Mouse (Mus musculus) liver, embryonic 13.5 days (tissue): ENCODE results near the gene Dennd2d. TPM values are rescaled to one million over a fixed set of nuclear protein-coding genes. Genes with fewer than 3 reads are reported as not detected.

Source experiments
- ATAC-seq: fragments of 200-750 bp; cut with Nextera tagmentation; 2 replicates; pipeline ENCODE4 v1.8.0; 2017; ENCODE audit warnings: low read depth, mild to moderate bottlenecking, moderate number of reproducible peaks, moderate library complexity
- DNase-seq: peaks from one replicate; pipeline ENCODE4 v3.0.0; 2022
- H3K27ac ChIP-seq: fragments of 300-500 bp; sonication (generic); 2 replicates; pipeline ENCODE4 v1.5.1; 2015; ENCODE audit warnings: moderate library complexity, mild to moderate bottlenecking, inconsistent platforms
- H3K27me3 ChIP-seq: fragments of 300-500 bp; sonication (generic); 2 replicates; pipeline ENCODE4 v1.6.1; 2015; ENCODE audit warnings: mild to moderate bottlenecking, inconsistent platforms
- H3K36me3 ChIP-seq: fragments of 300-500 bp; sonication (generic); 2 replicates; pipeline ENCODE4 v1.6.1; 2015; ENCODE audit warnings: mild to moderate bottlenecking, inconsistent platforms
- H3K4me1 ChIP-seq: fragments of 300-500 bp; sonication (generic); replicated peaks from 2 replicates; pipeline ENCODE4 v1.6.1; 2015; ENCODE audit warnings: inconsistent platforms
- H3K4me2 ChIP-seq: fragments of 300-500 bp; sonication (generic); 2 replicates; pipeline ENCODE4 v1.6.1; 2015; ENCODE audit warnings: inconsistent platforms, mild to moderate bottlenecking, moderate library complexity
- H3K4me3 ChIP-seq: fragments of 300-500 bp; sonication (generic); replicated peaks from 2 replicates; pipeline ENCODE4 v1.5.1; 2015; ENCODE audit warnings: mild to moderate bottlenecking, inconsistent platforms
- H3K9ac ChIP-seq: fragments of 300-500 bp; sonication (generic); 2 replicates; pipeline ENCODE4 v1.6.1; 2015; ENCODE audit warnings: mild to moderate bottlenecking, inconsistent platforms
- H3K9me3 ChIP-seq: fragments of 300-500 bp; sonication (generic); replicated peaks from 2 replicates; pipeline ENCODE4 v1.6.1; 2016; ENCODE audit warnings: inconsistent platforms
- WGBS: fragments of 180-500 bp; shearing (Covaris S2); methylation state at CpG from one replicate; pipeline ENCODE4 v1.1.7; 2015; ENCODE audit not compliant: insufficient replicate concordance; 5-methylcytosine and 5-hydroxymethylcytosine counted together
- polyA plus RNA-seq: library from polyadenylated mRNA; unstranded; fragments of >200 nt; fragmentation: Nextera tagmentation; extraction: Ambion mirVana; gene quantifications from 2 replicates; pipeline ENCODE4 v1.2.1, GENCODE M21; 2015

The Dennd2d gene
- polyA plus RNA-seq, result 3.4 and 3.5 TPM in 2 replicates

DNA sequence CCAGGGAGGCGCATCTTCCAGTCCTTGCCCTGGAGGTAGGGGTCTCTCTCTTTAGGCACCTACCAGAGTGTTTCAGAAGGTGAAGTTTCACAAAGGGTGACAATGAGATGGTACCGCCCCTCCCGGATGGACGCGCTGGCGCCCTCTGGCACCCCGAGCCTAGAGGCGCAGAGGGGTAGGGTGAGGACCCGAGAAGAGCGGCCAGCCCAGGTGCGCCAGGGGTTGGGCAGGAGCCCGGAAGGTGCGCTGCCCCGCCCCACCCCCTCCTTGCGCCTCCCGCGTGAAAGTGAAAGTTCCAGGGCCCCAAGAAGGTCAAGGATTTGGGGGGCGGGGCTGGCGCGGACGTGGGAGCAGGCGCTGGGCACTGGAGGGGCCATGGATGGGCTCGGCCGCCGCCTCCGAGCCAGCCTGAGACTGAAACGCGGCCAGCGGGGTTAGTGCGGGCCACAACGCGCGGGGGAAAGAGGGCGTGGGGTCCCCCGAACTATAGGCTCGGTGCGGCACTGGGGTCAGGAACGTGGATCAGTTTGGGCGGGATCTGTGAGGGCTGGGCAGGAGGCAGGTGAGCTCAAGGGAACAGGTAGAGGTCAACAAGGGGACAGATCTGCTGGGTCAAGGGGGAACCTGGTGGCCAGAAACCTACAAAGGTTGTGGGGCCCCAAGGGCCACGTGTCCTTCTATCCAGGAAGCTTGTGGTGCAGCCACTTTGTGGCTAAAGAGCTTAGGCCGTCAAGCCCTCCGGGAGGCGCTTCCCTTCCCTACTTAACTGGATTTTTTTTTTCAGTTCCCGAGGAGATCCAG is at the start of gene Dennd2d:
Gene Dennd2d (plus strand): TSS at position 125 of the 801 bp plus-strand sequence.
- H3K27me3 ChIP-seq, result 0 out of 2 replicates have a peak, but pooled peaks cover 4% of the 10 kb centered on the region
- ATAC-seq (peak; percentile 72), DNase-seq (no peak)
- H3K4me3 ChIP-seq, result peak within 1 kb of the TSS; percentile 69
- 1% methylated on average over 44 of the region's 44 CpGs for WGBS
- no peaks in the 10 kb centered on the region for H3K9me3 ChIP-seq
- peak within 1 kb of the TSS; percentile 51 for H3K27ac ChIP-seq
- H3K4me2 ChIP-seq, result peak within 1 kb of the TSS; percentile 90
- peaks cover 31% of the 10 kb centered on the region for H3K4me1 ChIP-seq
- H3K36me3 ChIP-seq, result no peaks in the 10 kb centered on the region
- H3K9ac ChIP-seq, result peak within 1 kb of the TSS; percentile 69

DNA sequence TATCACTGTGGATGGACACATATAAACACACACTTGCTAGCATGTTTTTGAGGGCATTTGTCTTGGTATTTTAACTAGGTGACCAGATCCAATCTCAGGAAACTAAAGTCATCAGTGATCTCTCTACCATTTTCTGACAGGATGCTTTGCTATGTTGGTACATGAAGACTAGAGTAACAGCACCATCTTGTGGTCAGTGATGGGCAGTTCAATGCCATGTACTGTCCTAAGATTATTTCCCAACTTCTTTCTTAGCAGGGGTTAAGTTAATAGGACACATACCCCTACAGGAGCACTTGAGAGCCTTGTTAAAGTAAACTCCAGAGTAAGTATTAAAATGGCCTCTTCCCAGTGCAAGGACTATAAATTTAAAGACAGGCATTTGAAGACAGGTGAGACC is 33.6 kb upstream of the Dennd2d start:
- Histone ChIP-seq H3K9ac (no peak overlapping the region), H3K36me3 (no peaks in the 10 kb centered on the region), H3K27ac (no peak overlapping the region), H3K4me2 (no peak overlapping the region), H3K9me3 (no peaks in the 10 kb centered on the region), H3K27me3 (no peaks in the 10 kb centered on the region), H3K4me3 (no peak overlapping the region), H3K4me1 (no peaks in the 10 kb centered on the region)
- DNase-seq, result no peak
- no peak for ATAC-seq

DNA sequence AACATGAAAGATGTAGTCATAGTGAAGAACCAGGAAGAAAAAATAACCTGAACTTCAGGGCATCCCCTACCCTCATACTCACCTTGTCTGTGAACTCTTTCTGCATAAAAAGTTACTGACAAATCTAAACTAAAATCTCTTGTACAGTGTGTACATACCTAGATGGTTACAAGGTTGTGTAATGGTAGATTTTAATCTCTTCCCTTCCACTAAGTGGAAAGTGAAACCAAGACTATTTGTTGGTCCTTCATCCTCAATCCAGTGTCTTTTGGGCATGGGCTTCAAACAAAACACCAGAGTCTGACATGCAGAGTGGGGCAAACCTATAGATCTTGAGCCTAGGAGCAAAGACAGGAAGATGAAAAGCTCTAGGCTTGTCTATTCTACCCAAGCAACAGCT is 33.2 kb upstream of the Dennd2d start:
- Histone ChIP-seq H3K4me1 (no peaks in the 10 kb centered on the region), H3K36me3 (no peaks in the 10 kb centered on the region), H3K4me2 (no peak overlapping the region), H3K27me3 (no peaks in the 10 kb centered on the region), H3K4me3 (no peak overlapping the region), H3K27ac (no peak overlapping the region), H3K9ac (no peak overlapping the region), H3K9me3 (no peaks in the 10 kb centered on the region)
- DNase-seq (no peak), ATAC-seq (no peak)

DNA sequence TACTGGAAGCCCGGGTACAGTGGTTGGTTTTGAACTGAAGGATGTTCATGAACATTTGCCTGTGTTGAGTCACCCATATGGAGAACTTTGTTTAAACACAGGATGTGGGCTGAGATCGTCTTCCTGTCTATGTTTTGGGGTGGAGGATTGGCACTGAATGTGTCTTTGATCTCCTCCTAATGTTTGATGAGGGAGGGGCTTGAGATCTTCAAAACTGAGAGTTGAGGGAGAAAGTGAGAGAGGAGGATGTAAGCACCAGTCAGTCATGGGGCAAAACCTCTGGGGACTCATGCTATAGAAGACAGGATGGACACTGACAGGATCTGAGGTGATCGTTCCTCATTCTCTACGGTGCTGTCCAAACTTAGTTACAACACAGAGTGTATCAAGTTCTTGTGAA is 32.6 kb upstream of the Dennd2d start:
- no peaks in the 10 kb centered on the region for H3K9me3 ChIP-seq
- ATAC-seq (no peak), DNase-seq (no peak)
- WGBS, result 32% methylated on average over 4 of the region's 4 CpGs
- no peak overlapping the region for H3K9ac ChIP-seq
- H3K4me1 ChIP-seq, result no peaks in the 10 kb centered on the region
- H3K36me3 ChIP-seq, result no peaks in the 10 kb centered on the region
- no peak overlapping the region for H3K4me3 ChIP-seq
- no peaks in the 10 kb centered on the region for H3K27me3 ChIP-seq
- no peak overlapping the region for H3K4me2 ChIP-seq
- H3K27ac ChIP-seq, result no peak overlapping the region

DNA sequence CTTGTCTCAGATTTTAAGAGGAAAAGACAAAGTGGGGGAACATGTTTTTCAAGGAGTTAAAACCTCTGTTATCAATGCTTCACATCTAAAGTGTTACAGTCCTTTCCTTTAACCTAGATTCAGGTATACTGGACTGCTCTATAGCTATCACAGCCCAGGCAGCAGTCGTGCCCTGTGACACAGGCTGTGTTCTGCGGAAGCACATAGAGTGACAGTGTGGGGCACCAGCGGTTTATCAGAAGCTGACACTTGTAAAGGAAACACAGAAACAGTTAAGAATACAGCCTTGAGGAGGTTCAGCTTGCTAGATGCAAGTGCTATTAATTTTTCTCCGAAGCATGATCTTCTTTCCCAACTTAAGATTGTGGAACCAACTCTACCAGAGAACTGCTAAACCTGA is 29.6 kb upstream of the Dennd2d start:
- Histone ChIP-seq H3K4me2 (no peak overlapping the region), H3K27ac (no peak overlapping the region), H3K36me3 (no peaks in the 10 kb centered on the region), H3K27me3 (no peaks in the 10 kb centered on the region), H3K4me3 (no peak overlapping the region), H3K9me3 (no peaks in the 10 kb centered on the region), H3K4me1 (no peaks in the 10 kb centered on the region), H3K9ac (no peak overlapping the region)
- ATAC-seq, result 0 out of 2 replicates have a peak, but pooled peaks have one; percentile 47
- WGBS, result 25% methylated on average over 4 of the region's 4 CpGs
- DNase-seq, result no peak

DNA sequence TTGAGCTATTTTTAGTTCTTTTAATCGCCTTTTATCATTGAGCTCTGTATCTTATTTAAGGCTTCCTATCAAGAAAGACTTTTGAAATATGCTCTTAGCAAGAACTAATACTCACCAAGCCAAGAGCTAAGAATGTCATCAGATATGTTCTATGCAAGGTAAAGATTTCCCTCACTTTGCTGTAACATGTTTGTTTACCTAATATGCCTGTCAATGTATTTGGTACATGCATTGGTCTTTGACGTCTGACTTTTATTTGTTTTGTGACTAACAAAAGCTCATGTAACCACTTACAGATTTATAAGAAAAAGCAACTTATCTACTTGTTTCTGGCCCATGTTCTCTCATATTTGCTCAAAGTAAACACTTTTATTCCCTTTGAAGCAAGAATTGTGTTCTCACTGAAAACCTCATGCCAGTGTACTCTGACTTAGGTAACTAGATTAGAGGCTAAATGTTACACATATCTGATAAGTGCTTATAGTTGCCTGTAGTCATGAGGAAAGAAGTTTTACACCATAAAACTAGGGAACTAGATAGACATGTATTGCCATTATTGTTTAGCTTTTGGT is 24.8 kb upstream of the Dennd2d start:
- WGBS, result 56% methylated on average over 2 of the region's 2 CpGs
- Histone ChIP-seq H3K4me3 (no peak overlapping the region), H3K9me3 (no peaks in the 10 kb centered on the region), H3K9ac (no peak overlapping the region), H3K27ac (no peak overlapping the region), H3K27me3 (no peaks in the 10 kb centered on the region), H3K36me3 (no peaks in the 10 kb centered on the region), H3K4me2 (no peak overlapping the region), H3K4me1 (no peaks in the 10 kb centered on the region)
- no peak for ATAC-seq
- no peak for DNase-seq

DNA sequence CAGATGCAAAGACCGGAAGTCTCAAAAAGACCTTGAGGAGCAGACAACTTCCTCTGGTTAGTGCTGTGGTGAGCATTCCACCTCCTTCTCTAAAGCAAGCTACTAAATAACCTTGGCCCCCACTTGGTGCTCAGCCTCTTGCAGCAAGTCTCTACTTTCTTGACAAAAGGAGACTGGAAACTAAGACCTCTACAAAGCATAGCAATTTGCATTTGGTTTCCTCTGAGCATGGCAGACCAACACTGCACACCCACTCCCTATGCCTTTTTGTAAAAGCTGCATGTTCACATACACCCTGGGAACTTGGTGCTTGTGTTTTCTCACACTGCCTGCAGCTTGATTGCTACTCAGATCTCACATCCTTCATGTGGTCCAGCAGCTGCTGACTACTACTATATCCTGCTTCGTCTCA is 20.1 kb upstream of the Dennd2d start:
- WGBS, result 29% methylated on average over 2 of the region's 2 CpGs

DNA sequence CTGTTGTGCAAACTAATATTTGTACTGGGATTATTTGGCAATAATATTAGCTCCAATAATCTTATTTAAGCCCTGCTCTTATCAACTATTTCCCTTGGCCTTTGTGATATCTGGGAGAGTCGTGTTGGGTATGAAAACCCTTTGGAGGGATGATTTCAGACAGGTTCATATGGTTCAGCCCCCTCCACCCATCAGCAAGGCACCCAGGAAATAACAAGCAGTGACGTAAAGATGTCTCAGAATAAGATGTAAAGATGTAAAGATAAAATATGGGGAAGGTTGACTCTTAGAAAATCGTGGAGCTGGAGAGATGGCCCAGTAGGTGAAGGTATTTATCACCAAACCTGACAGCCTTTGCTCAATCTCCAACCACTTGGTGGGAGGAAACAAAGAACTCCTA is 19.7 kb upstream of the Dennd2d start:
- H3K36me3 ChIP-seq, result no peaks in the 10 kb centered on the region
- no peak for ATAC-seq
- no peak for DNase-seq
- no peak overlapping the region for H3K27ac ChIP-seq
- H3K9ac ChIP-seq, result no peak overlapping the region
- no peaks in the 10 kb centered on the region for H3K4me1 ChIP-seq
- no peak overlapping the region for H3K4me3 ChIP-seq
- 33% methylated on average over 3 of the region's 3 CpGs for WGBS
- no peaks in the 10 kb centered on the region for H3K27me3 ChIP-seq
- H3K9me3 ChIP-seq, result no peaks in the 10 kb centered on the region
- no peak overlapping the region for H3K4me2 ChIP-seq

More for the DNA sequence above, 20.1 kb upstream of the Dennd2d start:
- no peak overlapping the region for H3K27ac ChIP-seq
- no peaks in the 10 kb centered on the region for H3K27me3 ChIP-seq
- H3K4me1 ChIP-seq, result no peaks in the 10 kb centered on the region
- ATAC-seq (no peak), DNase-seq (no peak)
- H3K4me3 ChIP-seq, result no peak overlapping the region
- H3K9me3 ChIP-seq, result no peaks in the 10 kb centered on the region
- no peak overlapping the region for H3K9ac ChIP-seq
- no peak overlapping the region for H3K4me2 ChIP-seq
- H3K36me3 ChIP-seq, result no peaks in the 10 kb centered on the region

DNA sequence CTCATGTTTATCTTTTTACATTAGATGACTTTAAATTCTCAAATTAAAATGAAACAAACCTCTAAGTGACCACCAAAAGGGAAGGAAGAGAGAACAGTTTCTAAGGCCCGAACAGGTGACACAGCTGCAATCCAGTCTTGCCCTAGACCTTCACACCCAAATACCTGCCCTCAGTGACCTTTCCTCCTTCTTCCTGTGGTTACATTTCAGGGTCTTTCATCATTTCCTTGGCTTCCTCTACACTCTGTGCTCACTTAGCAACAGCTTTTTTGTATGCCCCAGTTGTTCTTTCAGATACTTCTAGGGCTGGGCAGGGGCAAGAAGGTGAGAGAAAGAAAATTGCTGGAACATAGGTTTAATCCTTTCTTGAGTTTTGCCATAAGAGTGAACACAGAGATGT is 17.5 kb upstream of the Dennd2d start:
- H3K36me3 ChIP-seq, result no peaks in the 10 kb centered on the region
- H3K27me3 ChIP-seq, result no peaks in the 10 kb centered on the region
- H3K4me3 ChIP-seq, result no peak overlapping the region
- ATAC-seq (no peak), DNase-seq (no peak)
- H3K27ac ChIP-seq, result no peak overlapping the region
- no peaks in the 10 kb centered on the region for H3K9me3 ChIP-seq
- 35% methylated on average over 1 of the region's 1 CpGs for WGBS
- H3K4me1 ChIP-seq, result no peaks in the 10 kb centered on the region
- no peak overlapping the region for H3K9ac ChIP-seq
- no peak overlapping the region for H3K4me2 ChIP-seq

DNA sequence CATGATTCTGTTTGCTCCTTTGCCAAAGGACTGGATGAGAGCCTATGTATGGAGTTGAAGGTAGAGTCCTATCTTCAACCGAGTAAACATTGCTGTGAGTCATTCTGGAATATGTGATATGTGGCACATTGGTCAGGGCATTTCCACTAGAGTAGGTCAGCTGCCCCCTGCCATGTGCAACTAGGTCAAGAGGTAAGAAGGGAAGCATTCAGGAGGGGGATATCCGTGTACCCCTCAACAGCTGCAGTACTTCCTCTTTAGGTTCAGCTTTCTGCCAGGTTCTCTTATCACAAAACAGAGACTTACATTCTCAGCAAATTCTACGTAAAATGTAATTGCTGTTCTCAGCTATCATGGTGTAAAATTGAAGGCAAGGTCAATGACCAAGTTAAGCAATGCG is 8.0 kb upstream of the Dennd2d start:
- no peak for ATAC-seq
- DNase-seq, result no peak
- WGBS, result 35% methylated on average over 4 of the region's 4 CpGs
- H3K9ac ChIP-seq, result no peak overlapping the region
- no peak overlapping the region for H3K4me2 ChIP-seq
- no peaks in the 10 kb centered on the region for H3K36me3 ChIP-seq
- no peak overlapping the region for H3K27ac ChIP-seq
- no peaks in the 10 kb centered on the region for H3K27me3 ChIP-seq
- no peaks in the 10 kb centered on the region for H3K9me3 ChIP-seq
- no peak overlapping the region for H3K4me3 ChIP-seq
- H3K4me1 ChIP-seq, result no peaks in the 10 kb centered on the region

DNA sequence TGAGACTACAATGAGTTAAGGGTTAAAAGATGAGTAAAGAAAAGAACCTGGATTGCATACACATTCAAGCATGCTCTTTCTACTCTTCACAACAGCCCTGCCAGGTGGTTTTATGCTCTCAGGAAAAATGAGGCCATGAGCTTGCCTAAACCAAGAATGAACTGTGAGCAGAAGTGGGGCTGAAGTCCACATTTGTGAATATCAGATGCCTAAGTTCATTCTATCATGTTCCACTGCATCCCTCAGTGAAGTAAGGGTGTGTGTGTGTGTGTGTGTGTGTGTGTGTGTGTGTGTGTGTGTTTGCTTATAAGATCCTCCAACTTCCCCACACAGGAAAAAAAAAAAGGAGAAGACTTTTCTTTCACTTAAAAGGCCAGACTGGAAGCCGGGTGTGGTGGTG is 5.3 kb upstream of the Dennd2d start:
- WGBS, result 63% methylated on average over 1 of the region's 1 CpGs
- Histone ChIP-seq H3K27ac (no peak overlapping the region), H3K9me3 (no peaks in the 10 kb centered on the region), H3K4me2 (no peak overlapping the region), H3K27me3 (0 out of 2 replicates have a peak, but pooled peaks cover 4% of the 10 kb centered on the region), H3K4me1 (no peaks in the 10 kb centered on the region), H3K4me3 (no peak overlapping the region), H3K9ac (no peak overlapping the region), H3K36me3 (no peaks in the 10 kb centered on the region)
- ATAC-seq (no peak), DNase-seq (no peak)

DNA sequence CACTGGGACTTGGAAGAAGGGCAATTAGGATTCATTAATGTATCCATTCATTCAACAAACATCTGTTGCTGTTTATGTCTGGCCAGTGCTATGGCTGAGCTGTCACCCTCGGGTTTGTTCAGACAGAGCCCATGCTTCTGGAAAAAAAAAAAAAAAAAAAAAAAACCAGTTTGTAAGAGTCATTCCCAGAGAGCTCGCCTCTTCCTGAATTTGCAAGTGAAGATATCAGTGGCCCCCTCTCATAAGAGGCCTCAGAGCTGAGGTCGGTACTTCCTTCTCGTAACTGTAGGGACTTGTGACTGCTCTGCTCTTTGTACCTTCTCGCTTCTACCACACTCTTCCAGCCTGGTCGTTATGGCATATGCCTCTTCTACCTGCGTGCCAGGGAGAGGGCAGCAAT is 1.1 kb downstream of the Dennd2d start:
- H3K4me3 ChIP-seq, result peak overlapping the region; percentile 69
- WGBS, result 14% methylated on average over 7 of the region's 7 CpGs
- H3K36me3 ChIP-seq, result no peaks in the 10 kb centered on the region
- peak overlapping the region; percentile 90 for H3K4me2 ChIP-seq
- peak overlapping the region; percentile 66 for H3K27ac ChIP-seq
- H3K27me3 ChIP-seq, result 0 out of 2 replicates have a peak, but pooled peaks cover 4% of the 10 kb centered on the region
- H3K9me3 ChIP-seq, result no peaks in the 10 kb centered on the region
- DNase-seq, result no peak
- H3K4me1 ChIP-seq, result peaks cover 31% of the 10 kb centered on the region
- ATAC-seq, result peak; percentile 27; the same call in 1 of the 2 replicates
- no peak overlapping the region for H3K9ac ChIP-seq
